Mouse (Mus musculus) sigmoid colon, adult 10 weeks (tissue): ENCODE measurements around the gene Slf2. TPM values are rescaled to one million over a fixed set of nuclear protein-coding genes. Genes with fewer than 3 reads are reported as not detected.

Experiments
- polyA plus RNA-seq: library from polyadenylated mRNA; stranded (reverse); fragments of 350-450 nt; fragmentation: Illumina TruSeq; extraction: RNeasy Lipid Tissue Mini Kit (QIAGEN cat#74804); gene quantifications from one replicate; pipeline ENCODE4 v1.2.3, GENCODE M21; 2014; ENCODE audit warnings: low read depth, low replicate concordance

Slf2 gene
- 48.4 TPM for polyA plus RNA-seq

GRCm38 (mm10) chr19:44930744-44931453 is at the start of gene Slf2:
Gene Slf2 (plus strand): TSS chr19:44931151.

GRCm38 (mm10) chr19:44988831-44989566 is 58.0 kb downstream of the Slf2 start, which contains the start of gene Sema4g:
Gene Sema4g (plus strand): TSS chr19:44989101.

GRCm38 (mm10) chr19:45005444-45005843 is 74.5 kb downstream of the Slf2 start, which contains the start of gene Twnk:
Gene Twnk (plus strand): TSS chr19:45005663.

GRCm38 (mm10) chr19:45005957-45006712 is 75.2 kb downstream of the Slf2 start, which contains the start of gene Mrpl43:
Gene Mrpl43 (minus strand): TSS chr19:45006442.

GRCm38 (mm10) chr19:45014335-45014971 is 83.5 kb downstream of the Slf2 start, which contains the start of gene Lzts2:
Gene Lzts2 (plus strand): TSS chr19:45014414.

Other genes starting within 250 kb of the Slf2 start
- not detected for gene Pax2, start 175.1 kb upstream of the Slf2 start, polyA plus RNA-seq
- gene Sema4g, start 58.0 kb downstream of the Slf2 start, polyA plus RNA-seq: 50.9 TPM
- gene Twnk, start 74.5 kb downstream of the Slf2 start, polyA plus RNA-seq: 4.6 TPM
- 13.8 TPM for gene Mrpl43, start 75.3 kb downstream of the Slf2 start, polyA plus RNA-seq
- gene Lzts2, start 83.3 kb downstream of the Slf2 start, polyA plus RNA-seq: 11.9 TPM
- gene Pdzd7, start 114.6 kb downstream of the Slf2 start, polyA plus RNA-seq: 6.2 TPM
- 30.7 TPM for gene Sfxn3, start 116.4 kb downstream of the Slf2 start, polyA plus RNA-seq
- gene Kazald1, start 144.1 kb downstream of the Slf2 start, polyA plus RNA-seq: 0.44 TPM
- gene Tlx1, start 219.5 kb downstream of the Slf2 start, polyA plus RNA-seq: not detected